Mouse (Mus musculus) myocyte (in vitro differentiated cells): ENCODE results near the gene Ccdc86.

Experiments
- CEBPB ChIP-seq: IDR thresholded peaks from 2 replicates; pipeline ENCODE4 v1.6.1; 2011; ENCODE audit warnings: mild to moderate bottlenecking, moderate library complexity; ENCODE audit not compliant: poor library complexity, insufficient read depth, severe bottlenecking
- E2F4 ChIP-seq: IDR thresholded peaks from one replicate; pipeline ENCODE4 v1.6.1; 2011; ENCODE audit warnings: mild to moderate bottlenecking, control low read depth, moderate library complexity; ENCODE audit not compliant: insufficient read depth
- MAX ChIP-seq: IDR thresholded peaks from one replicate; pipeline ENCODE4 v1.6.1; 2011; ENCODE audit warnings: low read depth, mild to moderate bottlenecking, control low read depth
- POLR2A ChIP-seq: IDR thresholded peaks from one replicate; pipeline ENCODE4 v1.6.1; 2011; ENCODE audit warnings: low read depth, mild to moderate bottlenecking, control low read depth, moderate library complexity; ENCODE audit not compliant: insufficient read length
- POLR2AphosphoS2 ChIP-seq: IDR thresholded peaks from one replicate; pipeline ENCODE4 v1.6.1; 2011; ENCODE audit warnings: low read depth, control low read depth; ENCODE audit not compliant: insufficient read length
- REST ChIP-seq: IDR thresholded peaks from one replicate; pipeline ENCODE4 v1.6.1; 2011; ENCODE audit warnings: mild to moderate bottlenecking, control low read depth, moderate library complexity; ENCODE audit not compliant: insufficient read depth, insufficient read length
- SRF ChIP-seq: IDR thresholded peaks from one replicate; pipeline ENCODE4 v1.6.1; 2011; ENCODE audit warnings: low read depth; ENCODE audit not compliant: control insufficient read depth, insufficient read length
- TCF12 ChIP-seq: IDR thresholded peaks from one replicate; pipeline ENCODE4 v1.6.1; 2011; ENCODE audit warnings: mild to moderate bottlenecking, control low read depth; ENCODE audit not compliant: poor library complexity, insufficient read depth, severe bottlenecking
- TCF3 ChIP-seq: IDR thresholded peaks from one replicate; pipeline ENCODE4 v1.6.1; 2011; ENCODE audit warnings: low read depth, control low read depth; ENCODE audit not compliant: insufficient read length
- USF1 ChIP-seq: IDR thresholded peaks from one replicate; pipeline ENCODE4 v1.6.1; 2011; ENCODE audit warnings: low read depth, mild to moderate bottlenecking, control low read depth, moderate library complexity

DNA sequence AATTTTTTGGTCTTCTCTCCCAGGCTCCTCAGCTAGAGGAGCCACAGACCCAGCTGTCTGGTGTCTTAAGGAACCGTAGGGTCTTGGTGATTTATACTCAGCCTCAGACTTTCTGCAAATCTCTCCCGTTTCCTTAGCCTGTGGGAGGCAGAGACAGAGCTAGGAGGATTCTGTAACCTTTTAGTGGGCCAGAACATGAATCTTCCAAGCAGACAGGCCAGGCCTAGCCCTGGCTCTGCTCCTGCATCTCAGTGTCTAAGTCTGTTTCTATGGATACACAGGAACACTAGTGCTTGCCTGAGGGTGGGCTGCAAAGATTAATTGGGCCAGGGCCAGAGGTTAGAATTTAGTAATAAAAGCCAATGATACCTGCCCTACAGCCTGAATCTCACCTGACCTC, 24.1 kb upstream of the Ccdc86 start:
- TF ChIP-seq SRF (no peak), POLR2A (no peak), MAX (no peak), CEBPB (no peak), TCF12 (no peak), USF1 (no peak), E2F4 (no peak), REST (no peak), TCF3 (no peak), POLR2AphosphoS2 (no peak)
